Mouse (Mus musculus): ENCODE measurements around the gene Tcn2.
A peak's percentile ranks its signal among the peaks of the same experiment; 100 is the strongest.

Gene Tcn2

DNA sequence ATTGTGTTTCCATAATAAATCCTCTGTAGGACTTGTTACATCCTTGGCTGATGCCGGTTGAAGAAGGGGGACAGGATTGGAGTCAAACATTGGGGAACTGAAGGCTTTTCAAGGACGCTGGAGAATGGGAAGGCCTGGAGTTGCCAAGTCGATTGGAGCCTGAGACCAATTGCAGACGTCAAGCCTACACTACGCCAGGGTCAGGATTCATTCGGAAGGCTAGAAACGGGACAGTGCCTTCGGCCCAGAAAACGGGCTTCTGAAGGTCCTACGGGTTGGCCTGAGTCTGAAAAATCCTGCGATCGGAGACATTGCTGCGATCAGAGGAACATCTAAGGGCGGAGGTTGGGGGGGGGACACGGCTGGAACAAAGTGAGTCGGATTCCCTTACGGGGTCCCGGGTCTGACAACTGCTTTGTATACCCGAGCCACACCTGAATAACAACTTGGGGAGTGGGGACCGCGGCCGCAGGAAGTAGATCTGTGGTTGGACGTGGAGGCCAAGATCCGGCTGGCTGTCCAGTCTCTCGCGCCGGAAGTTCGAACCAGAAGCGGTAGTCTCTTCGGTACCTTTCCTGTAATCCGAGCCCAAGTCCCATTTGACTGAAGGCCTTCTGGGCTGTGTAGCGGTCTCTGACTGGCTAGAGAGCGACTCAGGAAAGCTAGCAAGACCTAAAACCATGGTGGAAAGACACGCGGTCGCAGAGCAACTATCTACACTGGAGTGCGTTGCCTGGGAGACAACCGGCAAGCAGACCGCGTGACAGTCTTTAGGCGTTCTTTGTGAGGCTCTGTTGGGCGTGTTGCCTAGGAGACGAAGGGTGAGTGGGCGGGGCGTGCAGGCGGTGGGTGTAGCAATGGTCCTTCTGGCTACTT, 37.3 kb downstream of the Tcn2 start, which contains the start of the genes 4921536K21Rik and Dusp18:
Gene 4921536K21Rik, minus strand, starts transcription at position 693 of the 876 bp plus-strand sequence.
Gene Dusp18, plus strand, starts transcription at position 835 of the 876 bp plus-strand sequence.
- DNase-seq (ENCODE audit: low spot score): peak; percentile 69

DNA sequence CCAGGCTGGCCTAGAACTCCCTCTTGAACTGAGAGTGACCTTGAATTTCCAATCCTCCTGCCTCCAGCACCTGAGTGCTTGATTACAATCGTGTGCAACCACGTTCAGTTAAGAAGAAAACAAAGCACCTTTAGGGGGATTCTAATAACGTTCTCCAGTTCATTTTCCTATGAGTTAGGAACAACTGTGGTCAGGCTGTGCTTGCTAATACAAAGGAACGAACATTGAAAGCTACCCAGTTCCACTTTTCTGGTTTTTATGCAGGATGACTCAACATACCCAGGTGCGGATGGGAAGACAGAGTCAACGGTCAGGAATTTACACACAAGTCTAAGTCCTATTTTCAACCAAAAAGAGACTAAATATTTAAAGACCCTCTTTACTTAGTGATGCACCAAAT, 38.0 kb downstream of the Tcn2 start:
- DNase-seq (ENCODE audit: low spot score): no peak

DNA sequence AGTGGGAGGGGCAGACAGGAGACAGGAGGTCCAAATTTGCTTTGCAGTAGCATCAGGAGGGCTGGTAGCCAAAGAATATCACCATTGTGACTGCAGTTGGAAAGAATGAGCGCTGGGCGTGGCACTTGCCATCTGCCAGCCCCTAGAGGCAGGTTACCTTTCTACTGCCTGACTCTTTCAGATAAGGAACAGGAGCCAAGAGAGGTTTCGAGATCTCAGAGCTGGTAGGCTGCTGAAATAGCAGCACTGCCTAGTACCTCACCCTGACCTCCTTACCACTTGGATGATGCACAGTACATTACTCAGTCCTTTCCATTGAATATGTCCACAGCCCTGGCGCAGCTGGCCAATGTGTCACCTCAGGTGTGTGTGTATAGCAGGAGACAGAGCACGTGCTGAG, 44.6 kb downstream of the Tcn2 start:
- DNase-seq (ENCODE audit: low spot score): no peak

DNA sequence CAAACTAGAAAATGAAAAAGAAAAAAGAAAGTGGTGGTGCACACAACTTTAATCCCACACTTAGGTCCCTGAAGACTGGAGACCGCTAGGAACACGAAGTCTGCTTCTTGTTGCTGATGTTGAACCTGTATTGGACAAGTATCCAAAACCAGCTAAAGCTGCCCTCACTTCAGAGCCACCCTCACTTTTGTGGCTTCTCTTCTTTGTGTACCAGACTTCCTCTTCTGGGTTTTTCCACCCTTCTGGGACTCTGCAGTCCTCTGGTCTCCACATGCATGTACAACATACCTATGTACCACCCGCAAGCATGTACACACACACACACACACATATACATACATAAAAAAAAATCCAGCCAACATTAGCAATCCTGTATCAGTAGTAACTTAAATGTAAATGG, 48.2 kb downstream of the Tcn2 start:
- DNase-seq (ENCODE audit: low spot score): no peak

DNA sequence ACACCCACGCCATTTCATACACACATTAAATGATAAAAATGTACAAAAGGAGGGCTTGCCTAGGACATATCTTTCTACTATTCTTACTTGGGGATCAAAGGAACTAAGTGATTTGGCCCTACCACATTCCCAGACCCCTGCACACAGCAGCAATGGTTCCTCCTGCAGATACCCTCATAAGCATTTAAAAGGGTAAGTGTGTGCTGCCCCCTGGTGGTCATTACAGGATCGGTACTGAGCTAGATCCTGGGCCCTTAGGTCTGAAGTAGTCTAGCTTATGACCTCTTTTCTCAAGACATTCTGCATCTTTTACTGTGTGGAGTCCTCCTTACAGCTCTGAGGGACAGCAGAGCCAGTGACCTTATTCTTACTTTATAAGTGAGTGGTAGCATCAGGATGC, 52.1 kb downstream of the Tcn2 start:
- DNase-seq (ENCODE audit: low spot score): peak; percentile 30

DNA sequence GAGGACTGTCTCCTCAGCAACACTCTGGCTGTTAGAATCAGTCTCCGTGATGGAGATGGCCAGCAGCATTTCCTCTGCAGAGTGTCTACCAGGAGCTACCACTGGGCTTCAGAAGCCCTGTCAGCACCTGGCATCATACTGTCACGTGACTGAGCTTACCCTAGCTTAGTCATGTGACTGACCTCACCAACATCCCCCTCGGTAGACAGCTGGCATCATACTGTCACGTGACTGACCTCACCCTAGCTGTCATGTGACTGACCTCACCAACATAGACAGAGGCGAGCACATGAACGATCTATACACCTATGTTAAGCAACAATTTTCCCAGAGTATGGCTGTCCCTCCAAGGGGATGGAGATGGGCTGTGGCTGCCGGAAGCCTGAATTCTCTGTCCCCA, 53.3 kb downstream of the Tcn2 start:
- no peak for DNase-seq (ENCODE audit: low spot score)

DNA sequence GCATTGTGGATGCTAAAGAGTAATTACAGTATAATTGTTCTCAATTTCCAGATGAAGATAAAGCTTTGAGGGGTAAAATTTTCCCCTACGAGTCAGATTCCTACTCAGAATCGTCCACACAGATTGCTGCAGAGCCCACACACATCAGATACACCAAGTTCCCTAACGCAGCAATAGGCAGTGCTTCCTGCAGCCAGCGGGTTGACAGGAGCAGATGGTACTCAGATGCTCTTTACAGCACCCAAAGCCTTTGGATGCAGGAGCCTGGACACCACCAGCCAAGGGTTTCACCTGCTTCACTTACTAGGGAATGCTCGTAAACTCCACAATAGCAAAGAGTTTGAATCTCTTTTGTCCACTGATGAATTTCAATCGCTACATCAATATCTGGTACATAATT, 55.5 kb downstream of the Tcn2 start:
- DNase-seq (ENCODE audit: low spot score): no peak

Data from spleen, adult 12 weeks (tissue).